Mouse (Mus musculus) ovary, adult 2 months (tissue): ENCODE data around the gene Prrc2a. TPM values are rescaled to one million over a fixed set of nuclear protein-coding genes. Genes with fewer than 3 reads are reported as not detected.

Experiments used
- polyA plus RNA-seq: library from polyadenylated mRNA; depleted of rRNA; stranded (reverse); fragments of >200 nt; gene quantifications from 2 replicates; pipeline ENCODE4 v1.2.3, GENCODE M21; 2012; rRNA removed

Prrc2a gene
- polyA plus RNA-seq = 592 and 637 TPM in 2 replicates

GRCm38 (mm10) chr17:35164568-35165450 is at the start of gene Prrc2a:
Gene Prrc2a (minus strand): TSS chr17:35164897.

DNA sequence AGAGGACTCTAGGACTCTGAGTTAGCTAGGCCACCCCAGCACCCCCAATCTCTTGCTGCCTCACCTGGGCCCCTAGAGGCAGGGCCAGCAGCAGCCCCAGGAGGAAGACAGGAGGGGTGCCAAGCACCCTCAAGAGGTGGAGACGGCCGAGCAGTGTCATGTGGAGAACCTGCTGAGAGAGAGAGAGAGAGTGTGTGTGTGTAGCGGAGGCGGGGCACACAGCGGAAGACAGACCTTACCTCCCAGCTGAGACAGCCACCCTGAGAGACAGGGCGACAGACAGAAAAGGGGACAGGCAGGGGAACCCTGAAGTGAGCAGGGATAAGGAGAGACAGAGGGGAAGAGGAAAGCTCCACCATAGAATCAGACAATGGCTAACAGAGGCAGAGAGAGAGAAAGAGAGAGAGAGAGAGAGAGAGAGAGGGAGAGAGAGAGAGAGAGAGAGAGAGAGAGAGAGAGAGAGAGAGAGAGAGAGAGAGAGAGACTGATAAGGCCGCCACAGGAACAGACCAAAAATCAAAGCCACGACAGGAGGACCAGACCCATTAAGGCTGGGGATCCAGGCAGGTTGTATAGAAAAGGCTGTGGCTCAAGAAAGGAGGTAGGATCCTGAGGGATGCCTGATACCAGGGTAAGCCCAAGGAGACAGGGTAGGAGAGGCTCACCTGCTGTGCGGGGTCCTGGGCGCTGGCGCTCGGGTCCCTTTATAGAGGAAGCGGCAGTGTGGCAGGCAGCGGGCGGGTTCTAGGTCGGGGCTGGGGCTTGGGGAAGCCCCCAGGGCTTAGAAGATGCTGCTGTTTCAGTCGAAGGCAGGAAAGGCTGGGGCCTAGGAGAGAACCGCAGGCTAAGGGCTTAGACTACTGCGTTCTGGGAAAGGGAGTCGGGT is 40.0 kb upstream of the Prrc2a start, which contains the start of gene Lta:
TSS of gene Lta (minus strand) at position 858 of the 886 bp plus-strand sequence.

GRCm38 (mm10) chr17:35201787-35202186 is 37.1 kb upstream of the Prrc2a start, which contains the start of gene Tnf:
Gene Tnf (minus strand): TSS chr17:35202007.

GRCm38 (mm10) chr17:35193881-35194843 is 29.5 kb upstream of the Prrc2a start, which contains the start of gene Ltb:
Gene Ltb (plus strand): TSS chr17:35194439.

DNA sequence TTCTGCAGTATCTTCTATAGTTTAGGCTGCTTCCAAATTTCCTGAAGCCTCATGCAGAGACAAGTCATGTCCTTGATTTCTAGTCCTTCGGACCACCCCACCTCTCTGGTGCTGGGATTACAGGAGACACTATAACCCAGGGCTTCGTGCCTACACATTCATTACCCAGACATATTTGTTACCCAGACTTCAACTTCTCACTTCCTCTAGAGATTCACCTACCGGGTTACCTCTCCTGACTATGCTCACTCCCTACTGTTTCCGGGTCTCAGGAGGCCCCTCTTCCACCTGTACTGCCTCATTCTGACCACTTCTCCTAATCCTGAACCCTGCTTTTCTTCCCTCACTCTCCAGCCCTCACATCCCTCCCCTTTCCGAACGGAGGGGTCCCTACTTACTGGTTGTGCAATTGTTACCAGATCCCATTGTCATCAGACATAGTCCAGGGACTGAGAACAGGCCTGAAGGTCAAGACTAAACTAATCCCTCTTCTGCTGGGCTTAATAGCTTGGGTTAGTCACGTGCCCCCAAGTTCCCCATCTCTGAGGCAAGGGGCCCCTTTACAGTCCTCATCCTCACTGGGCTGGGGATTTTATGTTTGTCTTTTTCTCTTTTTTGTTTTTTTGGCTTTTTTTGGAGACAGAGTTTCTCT is 23.4 kb upstream of the Prrc2a start, which contains the start of gene Lst1:
TSS of gene Lst1 (minus strand) at position 481 of the 652 bp plus-strand sequence.

GRCm38 (mm10) chr17:35175968-35176367 is 11.3 kb upstream of the Prrc2a start, which contains the start of gene Aif1:
Gene Aif1 (minus strand): TSS chr17:35176068.

DNA sequence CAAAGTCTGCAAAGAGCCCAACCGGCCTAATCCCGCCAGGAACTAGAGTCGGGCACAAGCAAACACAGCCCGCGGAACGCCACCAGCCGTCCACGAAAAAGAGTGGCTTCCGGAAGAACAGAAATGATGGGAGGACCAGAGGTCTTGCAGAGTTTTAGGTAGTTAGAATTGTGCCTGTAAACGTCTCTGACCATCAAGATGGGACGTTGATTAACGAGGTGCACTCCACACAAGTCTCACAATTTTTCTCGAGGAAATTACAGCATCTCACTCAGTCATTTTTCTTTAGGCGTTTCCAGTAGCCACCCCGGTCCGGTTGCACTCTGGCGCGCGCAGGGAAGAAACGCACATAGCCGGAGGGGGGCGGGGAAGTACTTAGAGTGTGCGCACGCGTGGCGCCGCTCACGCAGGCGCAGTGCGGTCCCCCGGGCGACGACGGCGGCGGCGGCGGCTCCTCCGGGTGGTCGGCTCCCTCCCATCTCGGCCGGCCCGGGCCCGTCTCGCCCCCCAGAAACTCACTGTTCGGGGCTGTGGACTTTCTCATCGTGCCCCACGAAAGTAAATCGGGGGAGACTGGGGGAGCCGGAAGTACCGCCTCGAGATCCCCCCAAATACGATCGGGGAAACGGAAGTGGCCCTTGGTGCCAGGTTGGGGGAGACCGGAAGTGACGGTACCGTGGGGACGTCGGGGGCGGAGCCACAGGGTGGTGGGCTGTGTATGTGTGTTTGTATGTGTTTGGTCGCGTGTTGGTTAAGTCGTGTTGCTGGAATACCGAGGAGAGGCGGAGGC is 29.7 kb downstream of the Prrc2a start, which contains the start of gene Bag6:
TSS of gene Bag6 (plus strand) at position 378 of the 790 bp plus-strand sequence.

GRCm38 (mm10) chr17:35131500-35132173 is 33.1 kb downstream of the Prrc2a start, which contains the start of gene Apom:
Gene Apom (minus strand): TSS chr17:35132050.

GRCm38 (mm10) chr17:35126206-35126611 is 38.5 kb downstream of the Prrc2a start, which contains the start of gene D17H6S53E:
Gene D17H6S53E (plus strand): TSS chr17:35126373.

GRCm38 (mm10) chr17:35121871-35122303 is 42.8 kb downstream of the Prrc2a start, which contains the start of gene Csnk2b:
Gene Csnk2b (minus strand): TSS chr17:35122053.

GRCm38 (mm10) chr17:35121143-35121799 is 43.4 kb downstream of the Prrc2a start, which contains the start of gene Gpank1:
Gene Gpank1 (plus strand): TSS chr17:35121455.

GRCm38 (mm10) chr17:35115046-35116019 is 49.4 kb downstream of the Prrc2a start, which contains the start of gene Ly6g5b:
Gene Ly6g5b (minus strand): TSS chr17:35115428.

GRCm38 (mm10) chr17:35108097-35108496 is 56.6 kb downstream of the Prrc2a start, which contains the start of gene Ly6g5c:
Gene Ly6g5c (plus strand): TSS chr17:35108279.

